Mouse (Mus musculus) neural tube, embryonic 14.5 days (tissue): ENCODE results near the gene Ntrk3. TPM values are rescaled to one million over a fixed set of nuclear protein-coding genes. Genes with fewer than 3 reads are reported as not detected.

Experiments used
- ATAC-seq: fragments of 200-750 bp; cut with Nextera tagmentation; 2 replicates; pipeline ENCODE4 v1.8.0; 2017; ENCODE audit warnings: low read depth, mild to moderate bottlenecking, moderate TSS enrichment, moderate library complexity
- H3K27ac ChIP-seq: fragments of 300-500 bp; sonication (generic); 2 replicates; pipeline ENCODE4 v1.5.1; 2014; ENCODE audit warnings: low read depth, mild to moderate bottlenecking, control low read depth, low read length, moderate library complexity, mixed read lengths
- H3K27me3 ChIP-seq: fragments of 300-500 bp; sonication (generic); 2 replicates; pipeline ENCODE4 v1.6.1; 2014; ENCODE audit warnings: low read length; ENCODE audit not compliant: control insufficient read depth, insufficient read depth
- H3K36me3 ChIP-seq: fragments of 300-500 bp; sonication (generic); 2 replicates; pipeline ENCODE4 v1.6.1; 2014; ENCODE audit warnings: low read length, mixed read lengths; ENCODE audit not compliant: control insufficient read depth, insufficient read depth
- H3K4me1 ChIP-seq: fragments of 300-500 bp; sonication (generic); 2 replicates; pipeline ENCODE4 v1.6.1; 2014; ENCODE audit warnings: low read length; ENCODE audit not compliant: control insufficient read depth, insufficient read depth
- H3K4me2 ChIP-seq: fragments of 300-500 bp; sonication (generic); 2 replicates; pipeline ENCODE4 v1.6.1; 2014; ENCODE audit warnings: mild to moderate bottlenecking, low read depth, low read length, control low read depth
- H3K4me3 ChIP-seq: fragments of 300-500 bp; sonication (generic); 2 replicates; pipeline ENCODE4 v1.5.1; 2014; ENCODE audit warnings: low read depth, low read length, control low read depth, mixed read lengths
- H3K9ac ChIP-seq: fragments of 300-500 bp; sonication (generic); replicated peaks from 2 replicates; pipeline ENCODE4 v1.6.1; 2014; ENCODE audit warnings: low read depth, mild to moderate bottlenecking, control low read depth, low read length, mixed read lengths
- H3K9me3 ChIP-seq: fragments of 300-500 bp; sonication (generic); 2 replicates; pipeline ENCODE4 v1.6.1; 2016; ENCODE audit warnings: low read length; ENCODE audit not compliant: control insufficient read depth
- WGBS: fragments of 180-500 bp; shearing (Covaris S2); extraction: QIAGEN DNeasy Blood & Tissue Kit; methylation state at CpG from one replicate; pipeline ENCODE4 v1.1.7; 2014; 5-methylcytosine and 5-hydroxymethylcytosine counted together
- polyA plus RNA-seq: library from polyadenylated mRNA; unstranded; fragments of >200 nt; fragmentation: Nextera tagmentation; extraction: Ambion mirVana; gene quantifications from 2 replicates; pipeline ENCODE4 v1.2.1, GENCODE M21; 2014

The Ntrk3 gene
- polyA plus RNA-seq = 38.6 and 38.8 TPM in 2 replicates

- WGBS = 84% methylated on average over 5 of the region's 5 CpGs
- Histone ChIP-seq H3K4me3 (no peak within 1 kb of the TSS), H3K4me2 (no peak within 1 kb of the TSS), H3K27me3 (no peaks in the 10 kb centered on the region), H3K4me1 (no peaks in the 10 kb centered on the region), H3K27ac (no peak within 1 kb of the TSS), H3K9ac (no peak within 1 kb of the TSS), H3K9me3 (no peaks in the 10 kb centered on the region), H3K36me3 (no peaks in the 10 kb centered on the region)
- no peak for ATAC-seq
These were observed at the start of gene Ntrk3 for GRCm38 (mm10) chr7:78737614-78738210. Gene Ntrk3 (minus strand): TSS chr7:78738012.

- no peaks in the 10 kb centered on the region for H3K9me3 ChIP-seq
- H3K27me3 ChIP-seq = no peaks in the 10 kb centered on the region
- no peak overlapping the region for H3K4me2 ChIP-seq
- peaks cover 16% of the 10 kb centered on the region for H3K36me3 ChIP-seq
- WGBS = 52% methylated on average over 5 of the region's 5 CpGs
- H3K9ac ChIP-seq = no peak overlapping the region
- peak overlapping the region; percentile 44; the same call in 1 of the 2 replicates for H3K27ac ChIP-seq
- H3K4me3 ChIP-seq = no peak overlapping the region
- ATAC-seq = no peak
- H3K4me1 ChIP-seq = peaks cover 9% of the 10 kb centered on the region
These were observed 48.1 kb upstream of the Ntrk3 start for GRCm38 (mm10) chr7:78785906-78786305.

- no peak within 1 kb of the TSS for H3K27ac ChIP-seq
- peak within 1 kb of the TSS; percentile 53 for H3K4me3 ChIP-seq
- peak; percentile 98 for ATAC-seq
- H3K9ac ChIP-seq = peak within 1 kb of the TSS; percentile 58
- peak within 1 kb of the TSS; percentile 85 for H3K4me2 ChIP-seq
- H3K4me1 ChIP-seq = peaks cover 9% of the 10 kb centered on the region
- H3K27me3 ChIP-seq = no peaks in the 10 kb centered on the region
- WGBS = under 1% methylated on average over 44 of the region's 44 CpGs
- peaks cover 17% of the 10 kb centered on the region for H3K36me3 ChIP-seq
- H3K9me3 ChIP-seq = no peaks in the 10 kb centered on the region
These were observed 45.1 kb upstream of the Ntrk3 start, which contains the start of the genes Mrps11 and Mrpl46 for GRCm38 (mm10) chr7:78782639-78783581. Gene Mrps11 (plus strand): TSS chr7:78783119. Gene Mrpl46 (minus strand): TSS chr7:78783531.

GRCm38 (mm10) chr7:78778741-78779140 lies 40.9 kb upstream of the Ntrk3 start:
- H3K4me3 ChIP-seq = no peak overlapping the region
- 92% methylated on average over 5 of the region's 5 CpGs for WGBS
- H3K36me3 ChIP-seq = peaks cover 29% of the 10 kb centered on the region
- peaks cover 9% of the 10 kb centered on the region for H3K4me1 ChIP-seq
- H3K27ac ChIP-seq = no peak overlapping the region
- no peaks in the 10 kb centered on the region for H3K9me3 ChIP-seq
- H3K27me3 ChIP-seq = no peaks in the 10 kb centered on the region
- H3K4me2 ChIP-seq = no peak overlapping the region
- H3K9ac ChIP-seq = no peak overlapping the region
- no peak for ATAC-seq

- no peak for ATAC-seq
- WGBS = 90% methylated on average over 5 of the region's 5 CpGs
- Histone ChIP-seq H3K27ac (no peak overlapping the region), H3K4me3 (no peak overlapping the region), H3K9me3 (no peaks in the 10 kb centered on the region), H3K4me1 (no peaks in the 10 kb centered on the region), H3K36me3 (peaks cover 7% of the 10 kb centered on the region; the same call in 1 of the 2 replicates), H3K9ac (no peak overlapping the region), H3K27me3 (no peaks in the 10 kb centered on the region), H3K4me2 (no peak overlapping the region)
These were observed 33.1 kb upstream of the Ntrk3 start for GRCm38 (mm10) chr7:78770936-78771335.

GRCm38 (mm10) chr7:78769075-78769652 lies 31.4 kb upstream of the Ntrk3 start:
- Histone ChIP-seq H3K4me2 (no peak overlapping the region), H3K36me3 (peaks cover 3% of the 10 kb centered on the region; the same call in 1 of the 2 replicates), H3K27ac (no peak overlapping the region), H3K4me1 (no peaks in the 10 kb centered on the region), H3K9me3 (no peaks in the 10 kb centered on the region), H3K27me3 (no peaks in the 10 kb centered on the region), H3K4me3 (no peak overlapping the region), H3K9ac (no peak overlapping the region)
- no peak for ATAC-seq
- WGBS = 76% methylated on average over 7 of the region's 7 CpGs

- Histone ChIP-seq H3K27me3 (no peaks in the 10 kb centered on the region), H3K27ac (no peak overlapping the region), H3K4me3 (no peak overlapping the region), H3K9ac (no peak overlapping the region), H3K9me3 (no peaks in the 10 kb centered on the region), H3K36me3 (no peaks in the 10 kb centered on the region), H3K4me1 (no peaks in the 10 kb centered on the region), H3K4me2 (no peak overlapping the region)
- WGBS = 79% methylated on average over 12 of the region's 12 CpGs
- ATAC-seq = no peak
These were observed 30.2 kb upstream of the Ntrk3 start for GRCm38 (mm10) chr7:78767929-78768531.

GRCm38 (mm10) chr7:78766019-78766683 lies 28.3 kb upstream of the Ntrk3 start:
- Histone ChIP-seq H3K9ac (no peak overlapping the region), H3K27ac (no peak overlapping the region), H3K4me2 (peak overlapping the region; percentile 26), H3K9me3 (no peaks in the 10 kb centered on the region), H3K27me3 (no peaks in the 10 kb centered on the region), H3K4me1 (no peaks in the 10 kb centered on the region), H3K36me3 (no peaks in the 10 kb centered on the region), H3K4me3 (no peak overlapping the region)
- 21% methylated on average over 18 of the region's 18 CpGs for WGBS
- peak; percentile 90 for ATAC-seq
